ENCODE assay signal across 13 mouse cellular contexts in the genomic region with DNA sequence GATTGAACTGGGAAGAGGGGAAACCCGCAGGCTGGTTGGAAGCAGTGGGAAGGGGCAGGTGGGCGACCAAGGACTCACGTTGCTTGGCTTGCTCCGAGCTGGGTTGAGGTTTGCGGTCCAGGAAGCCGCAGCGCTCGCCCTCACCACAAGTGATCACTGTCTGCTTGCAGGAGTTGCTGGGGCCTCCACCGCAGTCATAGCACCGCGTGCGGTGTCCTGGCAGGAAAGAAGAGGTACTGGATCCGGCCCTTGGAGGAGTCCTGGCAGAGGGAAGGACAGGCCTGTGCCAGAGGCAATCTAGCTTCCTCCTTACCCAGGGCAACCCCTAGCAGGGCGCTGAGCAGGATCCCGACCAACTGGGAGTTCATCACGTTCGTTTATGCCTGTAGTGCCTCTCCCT. TPM values are rescaled to one million over a fixed set of nuclear protein-coding genes. Genes with fewer than 3 reads are reported as not detected.
DNase-seq lines count a peak whose midpoint lies in the region; ATAC-seq and TF ChIP-seq lines count a peak whose summit lies in the region.
"Had no signal": no experiment of that assay in that cellular context is flagged by ENCODE, and none has a peak within 500 bp of the region (broad histone marks: within the 10 kb centered on the region; RNA-seq: fewer than 3 reads in every experiment).

No protein-coding gene starts in this region.

- peaks cover 22% of the 10 kb centered on the region for H3K4me1 ChIP-seq in heart, embryonic 13.5 days
- peaks cover 16 to 20% of the 10 kb centered on the region in 2 experiments for H3K4me1 ChIP-seq in ES-E14 (ENCODE audit: control insufficient read depth in 2 of 2, insufficient read depth in 2 of 2, low read length in 2 of 2, poor library complexity in 1 of 2)
- H3K4me1 ChIP-seq in thymus, adult 2 months (replicated peaks; ENCODE audit: control insufficient read depth, insufficient read depth, low read length): peaks cover 43% of the 10 kb centered on the region

- H3K4me2 ChIP-seq in heart, embryonic 13.5 days: no peak overlapping the region
- H3K4me2 ChIP-seq: liver, embryonic 15.5 days; midbrain, embryonic 12.5 days had no signal

- peaks cover 11% of the 10 kb centered on the region for H3K27me3 ChIP-seq in heart, embryonic 13.5 days (replicated peaks)
- no peaks in the 10 kb centered on the region; the same call in 1 of the 2 replicates for H3K27me3 ChIP-seq in thymus, adult 2 months (ENCODE audit: control insufficient read depth, insufficient read depth, low read length)

- DNase-seq in heart, postnatal 36 days: no peak
- no peak for DNase-seq in ES-E14 (ENCODE audit: low read depth, low spot score)
- DNase-seq in cerebellum, postnatal 36 days: peak; percentile 82 to 84
- DNase-seq in thymus, adult 2 months: peak; percentile 25
- DNase-seq in ovary, postnatal 10 days (ENCODE audit: low spot score): no peak
- no peak for DNase-seq in layer of hippocampus, adult 2 months (ENCODE audit: low spot score in 2 of 2)
- no peak for DNase-seq in heart, adult 9 months (ENCODE audit: low spot score in 2 of 2)
- DNase-seq: heart, adult 18-20 months had no signal

- peaks cover 2% of the 10 kb centered on the region; the same call in 1 of the 2 replicates for H3K9me3 ChIP-seq in heart, embryonic 13.5 days
- no peaks in the 10 kb centered on the region for H3K9me3 ChIP-seq in ES-E14 (ENCODE audit: control insufficient read depth, insufficient read depth, low read depth, low read length)
- H3K9me3 ChIP-seq: liver, embryonic 15.5 days; midbrain, embryonic 12.5 days had no signal

- 0 out of 2 replicates have a peak overlapping the region, but pooled peaks have one; percentile 37 for H3K9ac ChIP-seq in heart, embryonic 13.5 days
- H3K9ac ChIP-seq in ES-E14 (ENCODE audit: insufficient read depth, low read depth, low read length, poor library complexity, severe bottlenecking): peak overlapping the region; percentile 52
- H3K9ac ChIP-seq: liver, embryonic 15.5 days; midbrain, embryonic 12.5 days had no signal

- no peak for TF ChIP-seq CTCF in thymus, adult 2 months (IDR thresholded peaks at IDR 0.05; ENCODE audit: borderline replicate concordance, control insufficient read depth, extremely low read depth, insufficient read depth, low read length, poor library complexity)
- TF ChIP-seq CTCF in layer of hippocampus, adult 2 months (conservative IDR thresholded peaks at IDR 0.05): no peak

- in situ Hi-C loops in ES-E14 (cut with MboI; ENCODE audit: low sequenced_read_pairs in 2 of 2, unreplicated experiment in 2 of 2): no loop called here

- no peaks in the 10 kb centered on the region for H3K36me3 ChIP-seq in heart, embryonic 13.5 days
- no peaks in the 10 kb centered on the region for H3K36me3 ChIP-seq in ES-E14 (ENCODE audit: control insufficient read depth, insufficient read depth, low read length, poor library complexity, severe bottlenecking)
- no peaks in the 10 kb centered on the region for H3K36me3 ChIP-seq in thymus, adult 2 months (ENCODE audit: control insufficient read depth, insufficient read depth, low read length)
- H3K36me3 ChIP-seq: liver, embryonic 15.5 days; midbrain, embryonic 12.5 days had no signal

- no peak for ATAC-seq in heart, embryonic 13.5 days (ENCODE audit: extremely low read depth, insufficient number of reproducible peaks, low FRiP score, low TSS enrichment)

- 49% methylated on average over 17 of the region's 17 CpGs for WGBS in heart, embryonic 13.5 days
- 8% methylated on average over 17 of the region's 17 CpGs for WGBS in thymus, adult 2 months

- no peak for TF ChIP-seq POLR2A in thymus, adult 2 months (IDR thresholded peaks at IDR 0.05; ENCODE audit: control insufficient read depth, extremely low read depth, insufficient read depth, low read length, poor library complexity)

- H3K4me3 ChIP-seq in heart, embryonic 13.5 days: no peak overlapping the region
- H3K4me3 ChIP-seq in ES-E14 (ENCODE audit: insufficient read depth in 1 of 2, low read depth in 1 of 2, low read length in 2 of 2, poor library complexity in 1 of 2, severe bottlenecking in 1 of 2): peak overlapping the region; percentile 16 to 57
- H3K4me3 ChIP-seq in thymus, adult 2 months (ENCODE audit: control insufficient read depth, insufficient read depth, low read length): no peak overlapping the region
- no peak overlapping the region for H3K4me3 ChIP-seq in layer of hippocampus, adult 2 months
- H3K4me3 ChIP-seq: liver, embryonic 15.5 days; midbrain, embryonic 12.5 days had no signal

- intact Hi-C loops in heart, postnatal 36 days (cut with DNase I): no loop called here

- no peak overlapping the region for H3K27ac ChIP-seq in heart, embryonic 13.5 days (replicated peaks)
- H3K27ac ChIP-seq in ES-E14 (ENCODE audit: insufficient read depth, low read depth, low read length, poor library complexity, severe bottlenecking): no peak overlapping the region
- no peak overlapping the region for H3K27ac ChIP-seq in thymus, adult 2 months (ENCODE audit: control insufficient read depth, insufficient read depth, low read length)
- H3K27ac ChIP-seq in layer of hippocampus, adult 2 months: no peak overlapping the region
- H3K27ac ChIP-seq: liver, embryonic 15.5 days; midbrain, embryonic 12.5 days had no signal

TF ChIP-seq in ES-E14, 5 proteins besides CTCF, POLR2A, EP300 and RAD21:
- TF ChIP-seq HCFC1 (IDR thresholded peaks at IDR 0.05; ENCODE audit: borderline replicate concordance, insufficient read depth, low read length) (no peak), ZNF384 (IDR thresholded peaks at IDR 0.05; ENCODE audit: low read depth, low read length) (no peak), ZC3H11A (IDR thresholded peaks at IDR 0.05; ENCODE audit: borderline replicate concordance, low read depth, low read length) (no peak), MAFK (IDR thresholded peaks at IDR 0.05; ENCODE audit: insufficient read depth, low read depth, low read length) (no peak), CHD2 (IDR thresholded peaks at IDR 0.05; ENCODE audit: low read depth, low read length) (no peak)

RNA-seq across cellular contexts. Expression of a gene that starts 2.6 kb away (rescaled TPM):
- 0.36 and 0.62 TPM in 2 replicates for polyA plus RNA-seq in heart, embryonic 13.5 days (2015; fragmentation: Nextera tagmentation; extraction: Ambion mirVana)
- not detected for total RNA-seq in heart, postnatal 36 days (2021)
- total RNA-seq in ES-E14 (2012; rRNA removed): 13.4 and 36.1 TPM in 2 replicates
- 2.3 and 3.4 TPM in 2 replicates for polyA plus RNA-seq in thymus, adult 2 months (2012; rRNA removed)
- total RNA-seq in layer of hippocampus, adult 2 months (2021): 1 to 10 TPM; 2.5 to 3.5 TPM
- total RNA-seq: heart, adult 18-20 months; neutrophil, adult 5-6 weeks had no signal

RNA-seq across cellular contexts. Expression of a gene that starts 3.8 kb away (rescaled TPM):
- polyA plus RNA-seq in heart, embryonic 13.5 days (2015; fragmentation: Nextera tagmentation; extraction: Ambion mirVana): 1.7 and 1.9 TPM in 2 replicates
- under 1 TPM; 0.70 to 0.80 TPM for total RNA-seq in heart, postnatal 36 days (2021)
- 1.6 and 4.9 TPM in 2 replicates for total RNA-seq in ES-E14 (2012; rRNA removed)
- 0.59 and 1.5 TPM in 2 replicates for polyA plus RNA-seq in thymus, adult 2 months (2012; rRNA removed)
- total RNA-seq in layer of hippocampus, adult 2 months (2021): 1 to 10 TPM; 1.1 TPM
- total RNA-seq: neutrophil, adult 5-6 weeks had no signal

RNA-seq across cellular contexts. Expression of a gene that starts 8.1 kb away (rescaled TPM):
- 0.92 and 1.4 TPM in 2 replicates for polyA plus RNA-seq in heart, embryonic 13.5 days (2015; fragmentation: Nextera tagmentation; extraction: Ambion mirVana)
- under 1 TPM; 0.42 to 0.49 TPM for total RNA-seq in heart, postnatal 36 days (2021)
- 0.26 TPM in 1 of 2 replicates, not detected in the other for total RNA-seq in ES-E14 (2012; rRNA removed)
- polyA plus RNA-seq in thymus, adult 2 months (2012; rRNA removed): 0.18 and 0.20 TPM in 2 replicates
- total RNA-seq in layer of hippocampus, adult 2 months (2021): not detected
- total RNA-seq: layer of hippocampus, postnatal 14 days had no signal

RNA-seq across cellular contexts. Expression of a gene that starts 8.9 kb away (rescaled TPM):
- not detected in 2 replicates for polyA plus RNA-seq in heart, embryonic 13.5 days (2015; fragmentation: Nextera tagmentation; extraction: Ambion mirVana)
- under 1 TPM in 1 of 2 experiments, not detected in 1; 0.56 TPM for total RNA-seq in heart, postnatal 36 days (2021)
- total RNA-seq in ES-E14 (2012; rRNA removed): not detected in 2 replicates
- 3.6 and 5.0 TPM in 2 replicates for polyA plus RNA-seq in thymus, adult 2 months (2012; rRNA removed)
- not detected for total RNA-seq in layer of hippocampus, adult 2 months (2021)
- total RNA-seq: heart, adult 18-20 months; layer of hippocampus, postnatal 14 days; neutrophil, adult 5-6 weeks had no signal
- polyA plus RNA-seq: midbrain, embryonic 12.5 days had no signal

RNA-seq across cellular contexts. Expression of a gene that starts 11.3 kb away (rescaled TPM):
- polyA plus RNA-seq in heart, embryonic 13.5 days (2015; fragmentation: Nextera tagmentation; extraction: Ambion mirVana): 0.73 and 1.0 TPM in 2 replicates
- total RNA-seq in heart, postnatal 36 days (2021): not detected
- not detected in 2 replicates for total RNA-seq in ES-E14 (2012; rRNA removed)
- 0.66 and 1.3 TPM in 2 replicates for polyA plus RNA-seq in thymus, adult 2 months (2012; rRNA removed)
- under 1 TPM in 1 of 2 experiments, not detected in 1; 0.52 TPM for total RNA-seq in layer of hippocampus, adult 2 months (2021)
- total RNA-seq: heart, adult 18-20 months; layer of hippocampus, postnatal 14 days; neutrophil, adult 5-6 weeks had no signal

Comparison
In these comparisons a context has a peak if more than half of its experiments do, and no peak if none do; other contexts are left out.
1. H3K4me3 ChIP-seq: peak in ES-E14 (2 of 2); none in heart, embryonic 13.5 days (single experiment), thymus, adult 2 months (single experiment) and layer of hippocampus, adult 2 months (single experiment).
2. DNase-seq: peak in cerebellum, postnatal 36 days (2 of 2) and thymus, adult 2 months (single experiment); none in heart, postnatal 36 days (0 of 2), ES-E14 (single experiment), ovary, postnatal 10 days (single experiment), layer of hippocampus, adult 2 months (0 of 2) and heart, adult 9 months (0 of 2).